19 mouse cellular contexts compared by ENCODE assay signal in the genomic region with DNA sequence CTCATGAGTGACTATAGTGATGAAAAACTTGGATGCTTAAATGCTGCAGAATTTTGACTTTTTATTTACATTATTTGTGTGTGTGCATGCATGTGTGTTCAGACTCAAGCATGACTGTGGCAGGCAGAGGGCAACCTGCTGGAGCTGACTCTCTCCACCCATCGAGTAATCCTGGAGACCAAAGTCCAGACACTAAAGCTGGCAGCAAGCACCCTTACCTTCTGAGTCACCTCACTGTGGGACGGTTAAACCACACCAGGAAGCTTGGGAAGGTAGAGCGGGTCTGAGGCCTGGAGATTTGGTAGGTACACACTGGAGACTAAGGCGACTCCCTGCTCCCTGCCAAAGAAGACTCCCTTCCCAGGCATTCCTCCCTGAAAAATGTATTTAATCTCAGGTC. TPM values are rescaled to one million over a fixed set of nuclear protein-coding genes. Genes with fewer than 3 reads are reported as not detected.
A peak's percentile ranks its signal among the peaks of the same experiment; 100 is the strongest.
DNase-seq lines count a peak whose midpoint lies in the region; ATAC-seq and TF ChIP-seq lines count a peak whose summit lies in the region.
"Had no signal": no experiment of that assay in that cellular context is flagged by ENCODE, and none has a peak within 500 bp of the region (broad histone marks: within the 10 kb centered on the region; RNA-seq: fewer than 3 reads in every experiment).

No protein-coding gene starts in this region.

- H3K27ac ChIP-seq in kidney, embryonic 14.5 days (ENCODE audit: low read depth, low read length): no peak overlapping the region
- H3K27ac ChIP-seq in ES-Bruce4 (ENCODE audit: insufficient read depth, low read length): peak overlapping the region; percentile 60
- no peak overlapping the region for H3K27ac ChIP-seq in kidney, adult 2 months (ENCODE audit: insufficient read depth, low read depth, low read length)
- H3K27ac ChIP-seq: embryonic facial prominence, embryonic 15.5 days; heart, embryonic 10.5 days; hindbrain, embryonic 14.5 days; limb, embryonic 13.5 days; neural tube, embryonic 13.5 days had no signal

- peaks cover 3% of the 10 kb centered on the region; the same call in 1 of the 2 replicates for H3K9me3 ChIP-seq in kidney, embryonic 14.5 days (ENCODE audit: control insufficient read depth, low read length)
- no peaks in the 10 kb centered on the region for H3K9me3 ChIP-seq in ES-Bruce4 (replicated peaks; ENCODE audit: control insufficient read depth, insufficient read depth, low read length, poor library complexity, severe bottlenecking)
- H3K9me3 ChIP-seq: embryonic facial prominence, embryonic 15.5 days; heart, embryonic 10.5 days; neural tube, embryonic 13.5 days had no signal

- 87% methylated on average over 4 of the region's 4 CpGs for WGBS in kidney, embryonic 14.5 days
- WGBS in kidney, adult 2 months: 75% methylated on average over 4 of the region's 4 CpGs
- 32% methylated on average over 4 of the region's 4 CpGs for WGBS in large intestine, adult 2 months

- no peak for ATAC-seq in kidney, embryonic 14.5 days (ENCODE audit: low FRiP score, low TSS enrichment)

- no peak for TF ChIP-seq POLR2A in ES-Bruce4 (IDR thresholded peaks at IDR 0.05; ENCODE audit: insufficient read depth, low read length)
- no peak for TF ChIP-seq POLR2A in kidney, adult 2 months (IDR thresholded peaks at IDR 0.05; ENCODE audit: low read depth, low read length)

- H3K4me3 ChIP-seq in kidney, embryonic 14.5 days (ENCODE audit: low read length): no peak overlapping the region
- no peak overlapping the region for H3K4me3 ChIP-seq in ES-Bruce4 (ENCODE audit: low read depth, low read length)
- no peak overlapping the region for H3K4me3 ChIP-seq in kidney, adult 2 months (ENCODE audit: insufficient read depth, low read depth, low read length)
- H3K4me3 ChIP-seq: embryonic facial prominence, embryonic 15.5 days; heart, embryonic 10.5 days; limb, embryonic 13.5 days; neural tube, embryonic 13.5 days had no signal

- TF ChIP-seq EP300 in ES-Bruce4 (IDR thresholded peaks at IDR 0.05; ENCODE audit: insufficient read depth, low read depth, low read length): no peak

- peak; percentile 51 for DNase-seq in kidney, adult 11 months
- peak; percentile 80 for DNase-seq in kidney, adult 2 months
- DNase-seq in large intestine, adult 2 months (ENCODE audit: low read depth, low spot score): peak; percentile 84
- DNase-seq in cerebellum, adult 11-12 months: no peak
- no peak for DNase-seq in heart, adult 8-10 months (ENCODE audit: low spot score)
- DNase-seq in urinary bladder, postnatal 4 days (ENCODE audit: low spot score in 2 of 2): no peak
- DNase-seq: cerebellum, adult 9-11 months; gastrocnemius, postnatal 14 days; heart, postnatal 10 days; lung, adult 18-20 months; right cerebral cortex, postnatal 25 days; thymus, adult 18-20 months had no signal

- TF ChIP-seq CTCF in ES-Bruce4 (IDR thresholded peaks at IDR 0.05; ENCODE audit: low read depth, low read length): no peak
- TF ChIP-seq CTCF in kidney, adult 2 months (conservative IDR thresholded peaks at IDR 0.05; ENCODE audit: insufficient read depth, insufficient read length, low read depth, low read length): peak; percentile 33; the same call in 1 of the 2 replicates

- H3K36me3 ChIP-seq in kidney, embryonic 14.5 days (ENCODE audit: control insufficient read depth, insufficient read depth, low read length): no peaks in the 10 kb centered on the region
- H3K36me3 ChIP-seq in ES-Bruce4 (ENCODE audit: control insufficient read depth, insufficient read depth, low read length, poor library complexity, severe bottlenecking): no peaks in the 10 kb centered on the region
- H3K36me3 ChIP-seq in kidney, adult 2 months (ENCODE audit: control insufficient read depth, insufficient read depth, low read length): no peaks in the 10 kb centered on the region

- H3K4me1 ChIP-seq in kidney, embryonic 14.5 days (ENCODE audit: control insufficient read depth, insufficient read depth, low read length): no peaks in the 10 kb centered on the region
- no peaks in the 10 kb centered on the region for H3K4me1 ChIP-seq in ES-Bruce4 (ENCODE audit: control insufficient read depth, insufficient read depth, low read length)
- H3K4me1 ChIP-seq in kidney, adult 2 months (ENCODE audit: control insufficient read depth, insufficient read depth, low read length): no peaks in the 10 kb centered on the region
- H3K4me1 ChIP-seq: embryonic facial prominence, embryonic 15.5 days; heart, embryonic 10.5 days; limb, embryonic 13.5 days; neural tube, embryonic 13.5 days had no signal

- no peaks in the 10 kb centered on the region for H3K27me3 ChIP-seq in kidney, embryonic 14.5 days (ENCODE audit: control insufficient read depth, insufficient read depth, low read length)
- no peaks in the 10 kb centered on the region for H3K27me3 ChIP-seq in ES-Bruce4 (ENCODE audit: control insufficient read depth, insufficient read depth, low read length, poor library complexity, severe bottlenecking)
- H3K27me3 ChIP-seq in kidney, adult 2 months (replicated peaks; ENCODE audit: control insufficient read depth, insufficient read depth, low read length): no peaks in the 10 kb centered on the region
- H3K27me3 ChIP-seq: embryonic facial prominence, embryonic 15.5 days; limb, embryonic 13.5 days; neural tube, embryonic 13.5 days had no signal

- no peak overlapping the region for H3K9ac ChIP-seq in kidney, embryonic 14.5 days (ENCODE audit: low read depth, low read length)
- H3K9ac ChIP-seq in ES-Bruce4 (ENCODE audit: low read depth, poor library complexity, severe bottlenecking): peak overlapping the region; percentile 84; the same call in 1 of the 2 replicates
- H3K9ac ChIP-seq: embryonic facial prominence, embryonic 15.5 days; hindbrain, embryonic 14.5 days; limb, embryonic 13.5 days; neural tube, embryonic 13.5 days had no signal

- H3K4me2 ChIP-seq in kidney, embryonic 14.5 days (replicated peaks; ENCODE audit: low read depth, low read length): no peak overlapping the region
- H3K4me2 ChIP-seq: embryonic facial prominence, embryonic 15.5 days; hindbrain, embryonic 14.5 days; limb, embryonic 13.5 days; neural tube, embryonic 13.5 days had no signal

RNA-seq across cellular contexts. Expression of a gene that starts 38.0 kb away (rescaled TPM):
- 30.4 and 62.3 TPM in 2 replicates for polyA plus RNA-seq in kidney, embryonic 14.5 days (2014; fragmentation: Nextera tagmentation; extraction: Ambion mirVana)
- polyA plus RNA-seq in ES-Bruce4 (2011; ENCODE audit: insufficient read depth, insufficient read length, low read depth, missing spikeins): 43.9 and 48.6 TPM in 2 replicates
- 20.1 and 26.2 TPM in 2 replicates for polyA plus RNA-seq in kidney, adult 2 months (2012; rRNA removed)
- 18.2 and 20.0 TPM in 2 replicates for polyA plus RNA-seq in large intestine, adult 2 months (2012; rRNA removed)
- 10 to 100 TPM; 24.3 to 28.6 (median 26.1) TPM for total RNA-seq in heart, adult 8-10 months (2022)

Comparison
In these comparisons a context has a peak if more than half of its experiments do, and no peak if none do; other contexts are left out.
1. DNase-seq: peak in kidney, adult 11 months (single experiment), kidney, adult 2 months (single experiment) and large intestine, adult 2 months (single experiment); none in cerebellum, adult 11-12 months (single experiment), heart, adult 8-10 months (single experiment) and urinary bladder, postnatal 4 days (0 of 2).